Mouse (Mus musculus) MEL-GATA-1-ER (cell line): Measurements from ENCODE around the gene Ikzf5.

Experiments
- DNase-seq: peaks from one replicate; pipeline ENCODE4 v3.0.0-alpha.2; 2012; ENCODE audit warnings: low read depth; ENCODE audit errors: extremely low read depth

Gene Ikzf5

GRCm38 (mm10) chr7:131356105-131356504 lies 54.2 kb downstream of the Ikzf5 start:
- no peak for DNase-seq

- DNase-seq = no peak
Measured at GRCm38 (mm10) chr7:131345856-131346541, 64.3 kb downstream of the Ikzf5 start.
